Mouse (Mus musculus) MEL (cell line): ENCODE measurements around the gene Ezr.
"Not testable (repeated sequence)": the region's sequence is repeated elsewhere in the genome, so short reads cannot be mapped to it uniquely, and the experiment has no call there.

Source experiments
- BHLHE40 ChIP-seq: IDR thresholded peaks from 2 replicates; pipeline ENCODE4 v1.6.1; 2012; ENCODE audit warnings: low read depth, mild to moderate bottlenecking, inconsistent platforms, low read length, improper control_type of control experiment, borderline replicate concordance
- CTCF ChIP-seq, 3 experiments: IDR thresholded peaks in 2 of 3; conservative IDR thresholded peaks in 1 of 3; 2 replicates each; pipeline ENCODE4 v1.5.1; 2011 to 2012; ENCODE audit warnings: low read length in 3 of 3, low read depth in 2 of 3, mild to moderate bottlenecking in 2 of 3, improper control_type of control experiment in 1 of 3, inconsistent platforms in 1 of 3, mixed read lengths in 1 of 3, moderate library complexity in 1 of 3; ENCODE audit not compliant: control insufficient read depth in 1 of 3, insufficient read depth in 1 of 3, poor library complexity in 1 of 3, severe bottlenecking in 1 of 3
- EP300 ChIP-seq, 2 experiments: IDR thresholded peaks; 2 replicates each; pipeline ENCODE4 v1.6.1; 2011; ENCODE audit warnings: improper control_type of control experiment in 2 of 2, low read length in 2 of 2, low read depth in 1 of 2, mild to moderate bottlenecking in 1 of 2
- ETS1 ChIP-seq: IDR thresholded peaks from 2 replicates; pipeline ENCODE4 v1.6.1; 2012; ENCODE audit warnings: low read depth, mild to moderate bottlenecking, inconsistent platforms, low read length, improper control_type of control experiment, moderate library complexity
- GATA1 ChIP-seq: IDR thresholded peaks from 2 replicates; pipeline ENCODE4 v1.6.1; 2011; ENCODE audit warnings: low read depth, low read length, improper control_type of control experiment
- MAFK ChIP-seq: IDR thresholded peaks from 2 replicates; pipeline ENCODE4 v1.6.1; 2011; ENCODE audit warnings: low read depth, mild to moderate bottlenecking, low read length, improper control_type of control experiment, borderline replicate concordance
- MAZ ChIP-seq: IDR thresholded peaks from 2 replicates; pipeline ENCODE4 v1.6.1; 2012; ENCODE audit warnings: low read depth, mild to moderate bottlenecking, inconsistent platforms, low read length, improper control_type of control experiment
- MYB ChIP-seq: IDR thresholded peaks from 2 replicates; pipeline ENCODE4 v1.6.1; 2011; ENCODE audit warnings: mild to moderate bottlenecking, low read depth, low read length, improper control_type of control experiment
- NRF1 ChIP-seq: IDR thresholded peaks from 2 replicates; pipeline ENCODE4 v1.6.1; 2014; ENCODE audit warnings: low read depth, mild to moderate bottlenecking, inconsistent platforms, low read length, improper control_type of control experiment, moderate library complexity; ENCODE audit not compliant: poor library complexity, insufficient read depth, severe bottlenecking
- POLR2A ChIP-seq, 2 experiments: IDR thresholded peaks; 2 replicates each; pipeline ENCODE4 v1.6.1; 2011 to 2012; ENCODE audit warnings: low read length in 2 of 2, mild to moderate bottlenecking in 2 of 2, control low read depth in 1 of 2, improper control_type of control experiment in 1 of 2, low read depth in 1 of 2, moderate library complexity in 1 of 2; ENCODE audit not compliant: control insufficient read depth in 1 of 2, insufficient read depth in 1 of 2, poor library complexity in 1 of 2
- POLR2AphosphoS2 ChIP-seq: IDR thresholded peaks from 2 replicates; pipeline ENCODE4 v1.6.1; 2011; ENCODE audit warnings: low read length, improper control_type of control experiment
- RAD21 ChIP-seq: IDR thresholded peaks from 2 replicates; pipeline ENCODE4 v1.6.1; 2011; ENCODE audit warnings: mild to moderate bottlenecking, low read depth, low read length, improper control_type of control experiment
- ZC3H11A ChIP-seq: IDR thresholded peaks from 2 replicates; pipeline ENCODE4 v1.6.1; 2012; ENCODE audit warnings: low read depth, mild to moderate bottlenecking, inconsistent platforms, low read length, improper control_type of control experiment

DNA sequence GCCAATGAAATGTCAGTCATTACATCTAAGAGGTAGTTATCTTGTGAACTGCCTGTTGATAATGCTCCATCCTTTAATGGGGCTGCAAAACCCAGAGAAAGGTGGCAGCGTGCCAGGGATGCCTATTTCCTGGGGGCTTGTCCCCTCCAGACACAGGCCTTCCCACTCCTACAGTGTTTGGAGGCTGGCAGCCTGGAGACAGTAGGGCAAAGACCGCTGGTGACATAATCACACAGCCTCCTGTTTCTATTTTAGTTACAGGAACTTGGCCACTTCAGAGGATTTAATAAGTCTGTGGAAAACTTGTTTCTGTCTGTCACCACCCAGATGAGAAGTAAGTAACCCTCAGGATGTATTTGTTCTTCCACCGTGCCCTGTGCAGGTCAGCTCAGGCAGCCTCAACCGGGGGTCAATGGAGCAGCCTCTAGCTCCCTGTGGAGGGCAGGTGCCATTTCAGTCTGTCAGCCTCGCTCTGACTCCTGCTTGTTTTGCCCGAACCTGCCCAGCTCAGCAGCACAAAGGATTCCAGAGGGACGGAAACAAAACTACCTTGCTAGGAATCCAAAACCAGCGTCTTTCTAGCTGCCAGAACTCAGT, 79.9 kb downstream of the Ezr start:
- not testable (repeated sequence) for TF ChIP-seq MAZ; POLR2A (IDR thresholded peaks at IDR 0.05; ENCODE audit: control insufficient read depth in 1 of 2, insufficient read depth in 1 of 2, low read depth in 1 of 2, low read length in 2 of 2, poor library complexity in 1 of 2); EP300 (IDR thresholded peaks at IDR 0.05; ENCODE audit: low read depth in 1 of 2, low read length in 2 of 2); CTCF (IDR thresholded peaks at IDR 0.05 in 2 of 3, conservative IDR thresholded peaks at IDR 0.05 in 1 of 3; ENCODE audit: control insufficient read depth in 1 of 3, insufficient read depth in 1 of 3, low read depth in 2 of 3, low read length in 3 of 3, poor library complexity in 1 of 3, severe bottlenecking in 1 of 3); NRF1; BHLHE40; ZC3H11A; RAD21; MYB; ETS1; POLR2AphosphoS2; MAFK; GATA1
